Mouse (Mus musculus): ENCODE results near the gene Cldn16. TPM values are rescaled to one million over a fixed set of nuclear protein-coding genes. Genes with fewer than 3 reads are reported as not detected.

Gene Cldn16
- polyA plus RNA-seq (2012; rRNA removed; ENCODE audit: low replicate concordance): not detected in 2 replicates

GRCm38 (mm10) chr16:26462835-26463234, at the start of gene Cldn16:
Gene Cldn16 (plus strand): TSS chr16:26463135.

DNA sequence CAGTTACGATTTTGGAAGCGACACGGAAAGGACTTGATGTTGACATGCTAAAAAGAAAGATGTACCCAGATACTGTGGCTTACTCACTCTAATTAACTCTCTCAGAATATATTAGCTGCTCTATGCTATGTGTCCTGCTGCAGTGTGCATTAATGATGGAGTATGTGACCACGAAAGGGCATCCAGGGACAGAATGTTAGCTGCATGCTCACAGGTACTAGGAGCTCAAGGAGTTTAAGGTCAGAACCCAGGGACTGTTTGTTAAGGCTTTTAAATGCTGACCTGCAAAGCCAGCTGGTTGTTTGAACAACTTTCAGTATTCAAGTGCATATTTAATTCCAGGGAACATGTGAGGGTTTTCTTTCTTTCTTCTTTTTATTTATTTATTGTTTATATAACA, 63.7 kb downstream of the Cldn16 start, which contains the start of gene Tmem207:
TSS of gene Tmem207 (minus strand) at position 101 of the 400 bp plus-strand sequence.

Other genes starting within 250 kb of the Cldn16 start
- gene Cldn1, start 91.3 kb upstream of the Cldn16 start, polyA plus RNA-seq (2012; rRNA removed; ENCODE audit: low replicate concordance): 4.2 and 9.4 TPM in 2 replicates
- gene Tmem207, start 63.6 kb downstream of the Cldn16 start, polyA plus RNA-seq (2012; rRNA removed; ENCODE audit: low replicate concordance): not detected in 2 replicates
- 2.2 and 3.9 TPM in 2 replicates for gene Il1rap, start 118.6 kb downstream of the Cldn16 start, polyA plus RNA-seq (2012; rRNA removed; ENCODE audit: low replicate concordance)

Data from mammary gland, adult 2 months (tissue).